Mouse (Mus musculus) heart, postnatal 25 days (tissue): ENCODE results near the gene Sumf1. TPM values are rescaled to one million over a fixed set of nuclear protein-coding genes. Genes with fewer than 3 reads are reported as not detected.

Experiments used
- DNase-seq: peaks from one replicate; pipeline ENCODE4 v3.0.0; 2022; ENCODE audit warnings: low spot score
- intact Hi-C: fragments of 180-260 bp; cut with DNase I; formaldehyde crosslinking; loops from one replicate; pipeline ENCODE4 v1.15.1; 2025
- total RNA-seq, 2 experiments: library from RNA; stranded (reverse); gene quantifications; 2 replicates each; pipeline ENCODE4 v1.2.3; 2021

The Sumf1 gene
- total RNA-seq, 2 experiments from 2014 or later = 11.2 to 12.4 TPM

GRCm38 (mm10) chr6:108152661-108153269 lies 32.6 kb downstream of the Sumf1 start:
- intact Hi-C loops = no loop called here

DNA sequence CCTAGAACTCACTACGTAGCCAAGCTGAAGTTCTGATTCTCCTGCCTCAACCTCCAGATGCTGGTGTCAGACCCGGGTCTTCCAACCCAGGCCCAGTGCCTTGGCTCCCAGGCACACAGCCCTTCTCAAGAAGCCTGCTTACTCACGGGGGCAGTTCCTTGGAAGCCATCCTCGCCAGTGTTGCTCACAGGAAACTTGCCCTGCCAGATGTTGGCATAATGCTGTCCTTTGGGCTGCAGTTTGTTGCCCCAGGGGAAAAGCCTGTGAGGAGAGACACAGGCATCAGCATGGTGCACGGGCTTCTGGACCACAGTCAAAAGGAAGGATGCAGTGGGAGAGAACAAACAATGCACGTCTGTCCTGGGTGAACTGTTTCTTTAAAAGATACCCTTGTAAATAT lies 33.3 kb downstream of the Sumf1 start:
- DNase-seq = no peak
- intact Hi-C loops = no loop called here

More at GRCm38 (mm10) chr6:108152661-108153269, 32.6 kb downstream of the Sumf1 start:
- no peak for DNase-seq

DNA sequence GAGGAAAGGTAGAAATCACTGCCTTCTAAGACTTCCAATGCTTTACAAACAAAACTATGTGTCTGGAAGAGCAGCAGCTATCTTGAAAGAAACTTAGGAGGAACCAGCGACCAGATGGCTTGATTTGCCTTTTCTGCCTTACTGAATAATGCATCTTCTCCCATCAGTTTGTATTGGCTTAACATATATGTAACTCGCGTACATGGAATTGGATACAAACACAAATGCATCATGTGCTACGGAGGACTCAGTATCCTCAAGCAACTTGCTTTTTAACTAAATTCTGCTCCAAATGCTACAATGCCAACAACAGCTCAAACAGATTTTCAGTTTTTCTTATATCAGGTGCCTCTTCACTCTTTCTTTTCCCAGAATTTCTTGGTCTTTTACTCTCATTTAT lies 36.1 kb downstream of the Sumf1 start:
- intact Hi-C loops = no loop called here

GRCm38 (mm10) chr6:108148435-108148834 lies 36.9 kb downstream of the Sumf1 start:
- no peak for DNase-seq
- intact Hi-C loops = no loop called here

More for the DNA sequence above, 36.1 kb downstream of the Sumf1 start:
- DNase-seq = no peak

GRCm38 (mm10) chr6:108146637-108147036 lies 38.7 kb downstream of the Sumf1 start:
- no peak for DNase-seq
- intact Hi-C loops = no loop called here

DNA sequence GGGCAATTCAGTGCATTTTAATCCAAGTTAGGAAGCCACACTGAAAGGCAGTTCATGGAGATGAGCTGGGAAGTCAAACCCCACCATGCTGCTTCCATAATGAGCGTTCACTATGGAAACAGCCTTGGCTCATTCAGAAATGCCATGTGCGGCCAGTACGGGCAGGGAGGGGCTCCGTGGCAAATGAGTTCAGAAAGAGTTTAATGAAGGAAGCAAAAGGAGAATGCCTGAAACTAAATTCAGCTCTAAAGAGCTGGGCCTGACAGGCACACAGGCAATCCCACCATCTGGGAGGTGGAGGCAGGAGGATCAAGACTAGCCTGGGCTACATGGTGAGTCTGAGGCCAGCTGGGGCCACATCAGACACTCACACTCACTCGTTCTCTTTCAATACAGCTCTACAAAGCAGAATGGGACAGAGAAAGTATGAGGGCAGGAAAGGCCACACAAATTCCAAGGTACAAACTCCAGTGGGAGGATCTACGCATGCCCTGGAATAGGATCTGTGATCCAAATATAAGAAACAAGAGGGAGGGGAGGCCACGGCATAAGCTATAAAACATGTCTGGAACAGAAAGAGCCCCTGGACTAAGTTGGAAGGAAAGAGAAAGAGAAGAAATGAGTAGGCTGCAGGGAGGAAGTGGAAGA lies 39.3 kb downstream of the Sumf1 start:
- no peak for DNase-seq
- intact Hi-C loops = no loop called here

GRCm38 (mm10) chr6:108145241-108145640 lies 40.1 kb downstream of the Sumf1 start:
- intact Hi-C loops = no loop called here
- no peak for DNase-seq

DNA sequence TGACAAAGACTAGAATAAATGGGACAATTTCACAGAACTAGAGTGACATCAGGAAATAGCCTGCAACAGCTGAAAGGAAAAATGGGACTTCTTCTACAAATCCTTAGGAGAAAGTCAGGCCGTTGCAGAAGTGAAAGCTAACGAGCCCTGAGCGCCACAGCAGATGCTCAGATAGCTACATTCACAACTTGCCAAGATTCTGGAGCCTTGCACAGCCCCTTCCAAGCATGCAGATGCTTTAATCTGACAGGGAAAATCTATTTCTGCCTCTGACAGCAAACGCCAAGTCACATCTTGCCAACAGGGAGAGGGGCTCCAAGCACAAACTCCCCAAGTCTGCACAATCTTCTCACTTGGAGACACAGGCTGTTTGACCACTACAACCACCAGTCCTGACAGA lies 42.6 kb downstream of the Sumf1 start:
- intact Hi-C loops = no loop called here
- no peak for DNase-seq

DNA sequence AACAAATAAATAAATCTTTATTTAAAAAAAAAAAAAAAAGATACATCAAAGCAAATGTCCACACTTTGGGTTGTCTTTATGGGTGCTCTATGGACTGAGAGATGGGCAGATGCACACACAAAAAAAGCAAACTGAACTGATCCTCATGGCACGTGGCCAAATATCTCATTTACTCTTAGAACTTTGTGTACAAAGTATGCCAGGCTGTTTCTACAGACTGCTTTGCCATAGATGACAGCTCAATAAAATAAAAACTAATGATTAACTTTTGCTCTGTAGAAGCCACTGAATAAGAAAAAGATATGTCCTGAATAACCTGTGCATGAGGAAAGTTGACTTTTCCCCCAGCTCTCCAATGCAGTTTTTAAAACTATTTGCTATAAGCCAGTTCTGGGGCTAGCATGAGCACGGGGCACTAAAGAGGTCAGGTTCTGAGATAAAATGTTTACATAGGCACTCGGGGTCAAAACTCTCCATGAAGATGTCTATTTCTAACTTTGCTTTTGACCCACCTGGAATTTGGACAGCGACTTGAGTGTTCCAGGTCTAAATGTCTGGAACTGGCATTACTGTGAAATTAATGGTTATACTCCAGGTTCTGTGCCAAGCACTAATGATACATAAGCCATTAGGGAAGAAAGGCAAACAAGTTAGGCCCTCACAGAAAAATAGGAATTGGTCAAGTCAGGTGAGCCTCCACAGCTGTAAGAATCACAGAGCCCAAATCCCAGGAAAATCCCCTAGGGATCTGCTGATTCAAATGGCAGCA lies 44.5 kb downstream of the Sumf1 start:
- DNase-seq = no peak
- intact Hi-C loops = no loop called here

- no peak for DNase-seq
- intact Hi-C loops = no loop called here
Observed at GRCm38 (mm10) chr6:108137031-108137430, 48.4 kb downstream of the Sumf1 start.

DNA sequence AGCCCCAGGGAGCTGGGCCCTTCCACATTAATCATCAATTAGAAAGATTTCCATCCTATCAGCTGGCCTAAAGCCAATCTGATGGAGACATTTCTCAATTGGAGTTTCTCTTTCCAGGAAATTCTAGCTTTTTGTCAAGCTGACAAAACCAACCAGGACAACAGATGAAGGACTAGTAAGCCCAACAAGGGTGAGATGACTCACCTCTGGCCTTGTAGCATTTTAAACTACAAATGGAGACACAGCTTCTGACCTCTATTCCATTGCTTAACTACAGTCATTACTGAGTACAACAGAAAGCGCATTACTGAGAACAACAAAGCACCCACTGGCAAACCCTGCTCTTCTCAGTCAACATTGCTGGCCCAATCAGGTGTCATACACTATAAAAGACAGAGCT lies 49.1 kb downstream of the Sumf1 start:
- intact Hi-C loops = no loop called here
- no peak for DNase-seq

DNA sequence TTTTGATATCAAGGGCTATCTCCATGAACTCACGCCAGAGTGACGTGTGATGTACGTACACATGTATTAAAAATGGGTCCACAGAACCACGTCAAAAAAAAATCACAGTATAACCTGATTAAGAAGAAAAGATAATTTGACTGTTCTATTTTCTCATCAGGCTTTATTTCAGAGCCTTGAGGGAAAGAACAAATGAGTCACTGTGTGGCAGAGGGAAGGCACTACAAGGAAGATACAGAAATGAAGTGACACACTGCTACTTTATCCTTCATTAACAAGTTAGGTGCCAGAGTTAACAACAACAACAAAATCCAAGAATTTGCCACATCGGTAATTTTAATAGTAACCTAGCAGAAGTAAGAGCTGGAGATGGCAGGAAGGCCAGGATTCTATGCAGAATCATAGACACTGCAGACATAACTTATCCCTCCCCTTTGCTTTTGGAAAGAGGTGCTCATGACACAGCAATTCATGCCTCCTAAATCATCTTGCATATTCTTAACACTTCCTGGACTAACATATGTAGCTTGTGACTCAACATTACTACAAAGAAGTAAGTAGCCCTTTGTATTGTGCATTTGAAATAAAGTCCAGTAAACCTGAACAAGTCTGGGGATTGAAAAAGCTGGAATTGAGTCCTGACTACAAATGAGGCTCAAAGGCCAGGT lies 53.0 kb downstream of the Sumf1 start:
- intact Hi-C loops = no loop called here
- DNase-seq = no peak

- intact Hi-C loops = no loop called here
- DNase-seq = no peak
Observed at GRCm38 (mm10) chr6:108130718-108131117, 54.7 kb downstream of the Sumf1 start.

- intact Hi-C loops = no loop called here
- DNase-seq = peak; percentile 13
Observed at GRCm38 (mm10) chr6:108126631-108127030, 58.8 kb downstream of the Sumf1 start.

- intact Hi-C loops = no loop called here
- no peak for DNase-seq
Observed at GRCm38 (mm10) chr6:108125474-108125873, 59.9 kb downstream of the Sumf1 start.

- intact Hi-C loops = no loop called here
- no peak for DNase-seq
Observed at GRCm38 (mm10) chr6:108117881-108118280, 67.5 kb downstream of the Sumf1 start.

DNA sequence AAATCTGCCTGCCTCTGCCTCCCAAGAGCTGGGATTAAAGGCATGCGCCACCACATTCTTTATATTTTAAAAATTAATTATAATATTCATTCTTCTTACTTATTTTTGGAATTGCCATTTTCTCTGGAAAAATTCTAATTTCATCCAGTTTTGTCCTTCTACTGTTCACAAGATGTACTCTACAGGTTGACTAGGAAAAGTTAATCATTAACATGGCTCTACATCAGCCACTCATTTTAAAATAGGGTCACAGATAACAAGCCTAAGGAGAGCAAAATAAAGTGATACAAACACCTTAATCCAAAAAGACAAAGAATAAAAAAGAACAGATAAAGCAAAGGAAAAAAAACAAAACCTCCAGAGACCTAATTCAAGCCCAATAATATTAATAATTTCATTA lies 70.4 kb downstream of the Sumf1 start:
- intact Hi-C loops = loop anchor here (5.0 kb wide), 1 partner anchor 57 kb away; no protein-coding TSS in a partner anchor
- no peak for DNase-seq

DNA sequence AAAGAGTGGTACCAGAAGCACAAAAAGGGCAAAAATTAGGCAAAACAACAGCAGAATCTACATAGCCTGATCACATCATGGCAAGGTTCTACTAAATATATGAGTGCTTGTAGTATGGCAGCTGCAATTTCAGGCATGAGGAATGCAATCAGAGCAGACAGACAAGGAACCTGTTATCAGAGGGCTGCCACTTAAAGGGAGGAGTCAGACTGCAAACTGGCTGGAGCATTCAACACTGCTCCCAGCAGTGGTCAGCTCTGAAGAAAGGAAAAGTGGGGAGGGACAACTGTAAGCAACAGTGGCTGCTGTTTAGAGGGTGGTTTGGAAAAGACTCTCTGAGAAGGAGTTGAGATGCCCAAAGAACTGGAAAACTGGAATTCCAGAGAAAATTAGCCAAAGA lies 73.7 kb downstream of the Sumf1 start:
- DNase-seq = no peak
- intact Hi-C loops = loop anchor here (5.0 kb wide), 1 partner anchor 61 kb away; no protein-coding TSS in a partner anchor

GRCm38 (mm10) chr6:108110336-108110735 lies 75.0 kb downstream of the Sumf1 start:
- intact Hi-C loops = loop anchor here (5.0 kb wide), 1 partner anchor 62 kb away; no protein-coding TSS in a partner anchor
- DNase-seq = no peak

DNA sequence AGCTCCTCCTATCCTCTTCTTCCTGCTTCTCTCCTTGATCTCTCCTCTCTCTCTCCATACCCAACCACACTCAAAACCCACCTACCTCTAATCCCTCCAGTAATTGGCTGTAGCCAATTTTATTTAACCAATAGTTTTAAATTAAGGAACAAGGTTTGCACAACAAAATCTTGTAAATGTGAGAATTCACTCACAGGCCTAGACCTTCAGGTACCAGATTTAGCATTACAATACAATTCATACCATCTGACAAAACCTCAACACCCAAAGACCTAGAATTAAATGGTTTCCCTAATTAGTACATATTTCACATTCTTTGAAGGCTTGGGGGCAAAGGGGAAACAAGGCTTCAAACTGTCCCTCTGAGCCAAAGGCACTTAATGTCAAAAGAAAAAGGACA lies 78.0 kb downstream of the Sumf1 start:
- intact Hi-C loops = no loop called here
- DNase-seq = no peak
